Mouse (Mus musculus) kidney, postnatal 25 days (tissue): ENCODE data around the gene AL732309.1.
"Not testable (repeated sequence)": the region's sequence is repeated elsewhere in the genome, so short reads cannot be mapped to it uniquely, and the experiment has no call there.

ENCODE experiments used
- DNase-seq, 2 experiments: peaks; one replicate each; pipeline ENCODE4 v3.0.0; 2021; ENCODE audit warnings: mixed read lengths in 2 of 2

The AL732309.1 gene

GRCm38 (mm10) chr2:25267241-25267640 is 20.6 kb upstream of the AL732309.1 start:
- peak in 1 of 2 experiments; percentile 55 for DNase-seq

DNA sequence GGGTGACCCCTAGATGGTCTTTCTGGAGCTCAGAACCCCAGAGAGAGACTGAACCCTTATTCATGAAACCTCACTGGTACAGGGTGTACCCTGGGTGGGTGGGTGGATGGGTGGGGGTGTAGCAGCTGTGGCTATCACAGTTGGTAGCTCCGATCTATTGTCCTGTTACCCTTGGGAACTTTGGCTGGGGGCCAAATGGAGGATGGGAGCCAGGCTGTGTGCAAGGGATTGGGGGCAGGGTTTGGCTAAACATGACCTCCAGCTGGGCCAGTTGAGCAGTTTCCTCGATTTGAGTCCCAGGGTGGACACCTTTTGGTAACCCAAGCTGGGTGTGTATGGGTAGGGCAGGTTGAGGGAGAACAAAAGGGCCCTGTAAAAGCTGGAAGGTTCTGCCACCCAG is 20.1 kb upstream of the AL732309.1 start:
- peak; percentile 85 to 87 for DNase-seq

DNA sequence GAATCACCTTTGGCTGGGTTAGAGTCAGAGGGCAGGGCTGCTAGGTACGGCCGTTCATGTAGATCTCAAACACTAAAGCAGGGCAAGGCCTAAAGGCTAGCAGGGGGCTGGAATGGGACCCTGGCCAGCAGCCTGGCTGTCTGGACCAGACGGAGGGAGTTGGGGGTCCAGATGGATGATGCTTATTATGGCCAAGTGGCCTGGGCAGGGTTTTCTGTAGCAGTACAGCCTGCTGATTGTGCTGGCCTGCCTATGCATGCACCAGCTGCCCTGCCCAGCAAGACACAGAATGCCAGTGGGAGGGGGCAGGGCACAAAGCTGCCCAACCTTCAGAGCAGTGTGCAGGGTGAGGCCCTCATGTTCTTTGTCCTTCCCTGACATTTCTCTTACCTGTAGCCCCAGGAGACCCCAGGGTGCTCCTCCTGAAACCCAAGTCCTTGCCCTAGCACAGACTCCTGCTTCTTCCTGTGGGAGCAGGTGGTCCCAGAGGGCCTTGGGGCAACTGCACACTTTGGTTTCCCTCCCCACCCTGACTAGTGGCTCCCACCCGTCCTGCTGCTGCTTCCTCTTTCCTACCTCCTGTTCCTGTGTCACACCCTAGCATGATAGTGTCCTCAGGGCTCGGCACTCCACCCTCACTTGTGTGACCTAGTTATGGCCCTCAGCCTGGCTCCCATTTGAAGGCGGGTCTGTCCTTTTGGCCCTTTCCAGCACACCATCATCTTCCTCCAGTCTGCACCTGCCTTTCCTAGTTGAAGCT is 19.4 kb upstream of the AL732309.1 start:
- DNase-seq: peak; percentile 55 to 76

GRCm38 (mm10) chr2:25264851-25265250 is 18.2 kb upstream of the AL732309.1 start:
- DNase-seq: peak; percentile 86 to 92

DNA sequence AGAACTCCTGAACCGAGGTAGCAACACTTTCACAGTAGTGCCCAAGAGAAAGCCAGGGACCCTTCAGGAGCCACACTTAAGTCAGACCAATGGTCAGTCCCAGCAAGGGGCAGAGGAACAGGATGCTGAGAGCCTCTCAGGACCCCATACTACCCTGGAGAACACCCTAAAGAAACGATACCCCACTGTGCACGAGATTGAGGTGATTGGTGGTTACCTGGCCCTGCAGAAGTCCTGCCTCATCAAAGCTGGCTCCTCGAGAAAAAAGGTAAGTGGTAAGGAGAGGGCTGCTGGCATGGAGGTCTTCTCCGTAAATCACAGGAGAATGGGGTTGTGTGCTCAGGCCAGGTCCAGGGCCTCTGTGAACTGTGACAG is 17.6 kb upstream of the AL732309.1 start:
- no peak for DNase-seq

- no peak for DNase-seq
Observed at GRCm38 (mm10) chr2:25263623-25264285, 17.1 kb upstream of the AL732309.1 start.

GRCm38 (mm10) chr2:25262795-25263622 is 16.3 kb upstream of the AL732309.1 start:
- DNase-seq: peak; percentile 35 to 64

GRCm38 (mm10) chr2:25262291-25262767 is 15.7 kb upstream of the AL732309.1 start, which contains the start of gene Tprn:
Gene Tprn, plus strand, starts transcription at chr2:25262618.
- peak; percentile 98 to 99 for DNase-seq

- no peak for DNase-seq
Observed at GRCm38 (mm10) chr2:25261870-25262269, 15.2 kb upstream of the AL732309.1 start.

DNA sequence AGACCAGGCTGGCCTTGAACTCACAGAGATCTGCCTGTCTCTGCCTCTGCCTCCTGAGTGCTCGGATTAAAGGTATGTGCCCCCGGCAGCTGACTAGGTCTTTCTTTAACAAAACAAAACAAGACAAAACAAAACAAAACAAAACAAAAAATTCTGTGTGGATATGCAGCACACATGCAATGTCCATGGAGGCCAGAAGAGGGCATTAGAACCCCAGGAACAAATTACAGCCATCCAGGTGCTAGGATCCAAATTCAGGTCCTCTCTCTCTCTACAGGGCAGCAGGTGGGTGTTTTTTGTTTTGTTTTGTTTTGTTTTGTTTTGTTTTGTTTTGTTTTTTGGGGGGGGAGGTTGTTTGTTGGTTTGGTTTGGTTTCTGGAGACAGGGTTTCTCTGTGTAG is 12.2 kb upstream of the AL732309.1 start:
- no peak for DNase-seq

DNA sequence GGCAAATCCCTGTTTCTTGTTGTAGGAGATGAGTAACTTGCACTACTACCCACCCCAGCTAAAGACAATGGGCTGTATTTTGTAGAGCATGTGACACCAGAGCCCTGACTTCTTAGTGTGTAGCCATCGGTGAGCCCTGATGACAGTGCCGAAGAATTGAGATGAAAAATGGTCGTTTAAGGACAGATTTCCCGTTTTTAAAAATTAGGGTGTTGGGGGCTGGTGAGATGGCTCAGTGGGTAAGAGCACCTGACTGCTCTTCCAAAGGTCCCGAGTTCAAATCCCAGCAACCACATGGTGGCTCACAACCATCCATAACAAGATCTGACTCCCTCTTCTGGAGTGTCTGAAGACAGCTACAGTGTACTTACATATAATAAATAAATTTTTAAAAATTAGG is 10.6 kb upstream of the AL732309.1 start:
- DNase-seq: not testable (repeated sequence)

GRCm38 (mm10) chr2:25256443-25257109 is 9.9 kb upstream of the AL732309.1 start:
- peak; percentile 61 to 78 for DNase-seq

- DNase-seq: peak; percentile 94
Observed at GRCm38 (mm10) chr2:25255284-25255779, 8.7 kb upstream of the AL732309.1 start, which contains the start of gene Tmem203. Gene Tmem203, plus strand, starts transcription at chr2:25255439.

DNA sequence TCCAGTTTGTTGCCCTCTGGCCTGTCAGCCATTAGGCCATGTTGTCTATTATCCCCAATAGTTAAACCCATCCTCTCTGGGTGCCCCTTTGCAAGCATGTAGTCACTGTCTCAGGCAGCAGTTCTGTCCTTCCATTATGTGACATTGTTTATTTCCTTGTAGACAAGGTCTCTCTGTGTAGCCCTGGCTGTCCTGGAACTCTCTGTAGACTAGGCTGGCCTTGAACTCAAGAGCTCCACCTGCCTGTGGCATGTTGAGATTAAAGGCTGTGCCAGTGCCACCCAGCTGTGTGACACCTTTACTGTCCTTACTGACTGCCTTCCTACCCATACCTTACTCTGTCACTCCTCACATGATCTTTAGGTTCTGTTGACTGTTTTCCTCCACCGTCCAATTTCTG is 5.7 kb upstream of the AL732309.1 start:
- DNase-seq: peak; percentile 59 to 60

- no peak for DNase-seq
Observed at GRCm38 (mm10) chr2:25244144-25244543, 2.5 kb downstream of the AL732309.1 start.

DNA sequence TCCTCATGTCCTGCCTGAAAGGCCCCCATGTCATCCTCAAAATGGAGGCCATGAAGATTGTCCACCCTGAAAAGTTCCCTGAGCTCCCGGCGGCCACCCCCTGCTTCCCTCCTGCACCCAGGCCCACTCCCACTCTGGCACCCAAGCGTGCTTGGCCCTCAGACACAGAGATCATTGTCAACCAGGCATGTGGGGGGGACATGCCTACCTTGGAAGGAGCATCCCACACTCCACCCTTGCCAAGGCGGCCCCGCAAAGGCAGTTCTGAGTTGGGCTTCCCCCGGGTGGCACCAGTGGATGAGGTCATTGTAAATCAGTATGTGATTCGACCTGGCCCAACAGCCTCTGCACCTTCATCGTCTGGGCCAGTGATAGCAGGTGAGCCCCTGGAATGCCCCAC is 3.3 kb downstream of the AL732309.1 start:
- no peak for DNase-seq

DNA sequence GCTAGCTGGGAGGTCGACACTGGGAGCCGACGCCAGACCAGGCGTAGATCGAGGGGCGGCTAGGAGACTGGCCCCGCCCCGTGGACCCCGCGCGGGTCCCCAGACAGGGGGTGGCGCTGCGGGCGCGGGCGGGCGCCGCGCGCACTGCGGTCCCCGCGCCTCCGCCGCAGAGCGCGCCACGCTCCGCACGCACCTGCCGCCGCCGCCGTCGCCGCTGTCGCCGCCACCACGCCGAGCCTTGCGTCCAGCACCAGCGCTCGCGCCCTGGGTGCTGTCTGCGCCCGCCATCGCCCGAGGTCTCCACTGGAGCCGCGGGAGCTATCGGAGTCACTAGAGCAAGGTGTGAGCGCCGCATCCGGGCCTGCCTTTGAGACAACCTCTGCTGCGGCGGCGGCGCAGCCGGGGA is 4.6 kb downstream of the AL732309.1 start, which contains the start of the genes Rnf208 and Cysrt1:
Gene Rnf208 (plus strand): TSS at position 155 of the 406 bp plus-strand sequence.
Gene Cysrt1 (minus strand): TSS at position 352 of the 406 bp plus-strand sequence.
- DNase-seq: peak; percentile 37 to 66

DNA sequence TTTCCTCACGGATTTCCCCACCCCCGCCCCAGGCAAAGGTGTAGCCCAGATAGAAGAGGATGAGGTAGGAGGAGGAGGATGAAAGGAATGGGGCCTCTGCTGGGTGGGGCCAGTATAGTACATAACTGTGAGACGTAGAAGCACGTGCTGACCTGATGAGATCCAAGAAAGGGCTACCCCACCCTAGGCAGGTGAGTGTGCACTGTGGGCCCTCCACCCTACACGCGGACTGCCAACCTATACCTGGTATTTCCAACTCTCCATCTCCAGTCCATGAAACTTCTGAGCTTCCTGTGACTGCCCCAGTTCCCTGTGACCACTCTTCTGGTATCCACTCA is 5.3 kb downstream of the AL732309.1 start:
- DNase-seq: peak in 1 of 2 experiments; percentile 34

DNA sequence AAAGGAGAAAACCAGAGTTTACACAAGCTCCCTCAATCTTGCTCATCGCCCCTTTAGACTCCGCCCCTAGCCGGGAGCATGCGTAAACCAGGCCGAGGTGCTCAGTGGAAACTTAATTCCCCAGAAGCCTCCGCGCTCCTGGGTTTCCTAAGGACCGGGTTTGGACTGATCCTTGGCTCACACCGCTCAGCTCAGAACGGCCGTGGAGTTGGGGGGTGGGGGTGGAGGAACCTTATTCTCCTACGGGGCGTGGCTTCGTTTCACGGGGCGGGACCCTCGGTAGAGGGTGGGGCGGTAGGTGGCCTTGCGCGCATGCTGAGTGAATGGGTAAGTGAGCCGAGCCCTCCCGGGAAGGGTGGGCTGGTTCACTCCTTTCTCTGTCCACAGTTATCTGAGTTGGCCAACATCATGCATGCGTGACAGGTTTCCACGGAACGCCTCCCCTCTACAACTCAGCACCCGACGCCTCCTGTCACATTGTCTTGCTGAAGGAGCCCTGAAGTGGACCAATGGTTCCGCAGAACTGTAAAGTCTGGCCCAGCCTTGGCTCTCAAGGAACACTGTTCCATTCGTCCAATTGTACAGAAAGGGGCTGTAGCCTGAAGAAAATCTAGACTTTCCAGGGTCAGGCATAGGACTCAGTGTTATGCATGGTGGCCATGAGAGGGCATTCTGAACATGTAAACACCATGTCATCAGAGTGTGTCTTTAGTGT is 5.8 kb downstream of the AL732309.1 start:
- DNase-seq: peak; percentile 88 to 95

GRCm38 (mm10) chr2:25240310-25240709 is 6.4 kb downstream of the AL732309.1 start:
- DNase-seq: no peak

DNA sequence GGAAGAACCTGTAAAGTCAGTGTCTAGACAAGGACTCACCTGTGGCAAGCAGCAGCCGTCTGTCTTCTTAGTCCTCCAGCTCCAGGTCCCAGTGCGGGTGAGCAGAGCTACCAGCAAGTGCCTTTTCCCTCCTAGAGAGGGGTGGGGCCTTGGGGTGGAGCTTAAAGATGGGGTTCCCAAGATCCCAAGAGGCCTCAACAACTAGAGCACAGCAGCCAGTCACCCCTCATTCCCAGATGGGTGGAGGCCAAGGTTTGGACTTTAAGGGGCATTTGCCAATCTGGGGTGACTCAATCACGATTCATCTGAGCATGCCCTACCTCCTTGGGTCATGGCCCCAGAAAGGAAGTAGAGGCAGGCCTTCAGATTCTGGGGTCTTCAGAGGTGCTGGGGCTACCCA is 6.9 kb downstream of the AL732309.1 start:
- peak in 1 of 2 experiments; percentile 27 for DNase-seq
